8 mouse cellular contexts compared by ENCODE assay signal in genomic region chr9:102865946-102866737, GRCm38 (mm10). TPM values are rescaled to one million over a fixed set of nuclear protein-coding genes. Genes with fewer than 3 reads are reported as not detected.
DNase-seq lines count a peak whose midpoint lies in the region; ATAC-seq and TF ChIP-seq lines count a peak whose summit lies in the region.

No protein-coding gene starts in this region.

- no peak overlapping the region for H3K9ac ChIP-seq in liver, embryonic 11.5 days (ENCODE audit: low read depth, low read length)

- intact Hi-C loops in gastrocnemius, adult 2 months (cut with DNase I), result loop anchor here (2.0 to 5.0 kb wide), 2 partner anchors 81 to 154 kb away; no protein-coding TSS in a partner anchor
- intact Hi-C loops in gastrocnemius, postnatal 14 days (cut with DNase I; ENCODE audit: low total_unique reads), result loop anchor here (5.0 to 10.0 kb wide), 3 partner anchors 79 to 229 kb away; partner anchors contain the start of gene Amotl2

- H3K4me2 ChIP-seq in liver, embryonic 11.5 days, result no peak overlapping the region

- H3K4me1 ChIP-seq in liver, embryonic 11.5 days (replicated peaks; ENCODE audit: control insufficient read depth, insufficient read depth, low read length), result peaks cover 21% of the 10 kb centered on the region

- TF ChIP-seq CTCF in gastrocnemius, adult 2 months (IDR thresholded peaks at IDR 0.05), result no peak

- ATAC-seq in liver, embryonic 11.5 days (replicated peaks; ENCODE audit: low FRiP score), result peak; percentile 29; the same call in 1 of the 2 replicates

- no peak overlapping the region for H3K4me3 ChIP-seq in gastrocnemius, adult 2 months
- H3K4me3 ChIP-seq in liver, embryonic 11.5 days (ENCODE audit: low read depth, low read length), result no peak overlapping the region

- H3K27ac ChIP-seq in gastrocnemius, adult 2 months, result 0 out of 2 replicates have a peak overlapping the region, but pooled peaks have one; percentile 48
- H3K27ac ChIP-seq in liver, embryonic 11.5 days (ENCODE audit: low read depth, low read length), result no peak overlapping the region

- no peaks in the 10 kb centered on the region for H3K9me3 ChIP-seq in liver, embryonic 11.5 days (ENCODE audit: control insufficient read depth, low read length)

- whole genome bisulfite sequencing in liver, embryonic 11.5 days, result 58% methylated on average over 12 of the region's 12 CpGs

- H3K36me3 ChIP-seq in liver, embryonic 11.5 days (ENCODE audit: control insufficient read depth, insufficient read depth, low read length), result 0 out of 2 replicates have a peak, but pooled peaks cover 5% of the 10 kb centered on the region

- no peak for DNase-seq in gastrocnemius, adult 2 months
- DNase-seq in gastrocnemius, postnatal 14 days, result no peak
- peak; percentile 36 to 55 for DNase-seq in kidney, postnatal 4 days
- DNase-seq in kidney, adult 8-10 months, result no peak
- DNase-seq in forelimb bud, embryonic 11.5 days (ENCODE audit: low read depth, low spot score), result peak; percentile 67
- DNase-seq in liver, embryonic 11.5 days (ENCODE audit: low spot score), result no peak
- no peak for DNase-seq in cerebellum, adult 18-20 months
- DNase-seq in B cell, adult 2 months, result no peak

- H3K27me3 ChIP-seq in liver, embryonic 11.5 days (replicated peaks; ENCODE audit: control insufficient read depth, insufficient read depth, low read length), result no peaks in the 10 kb centered on the region

RNA-seq across cellular contexts. Expression of gene Ryk, which starts 31.4 kb away (rescaled TPM):
- 10 to 100 TPM; 47.6 to 51.4 TPM for total RNA-seq in gastrocnemius, adult 2 months (2021)
- 10 to 100 TPM; 43.8 to 46.8 TPM for total RNA-seq in gastrocnemius, postnatal 14 days (2021)
- polyA plus RNA-seq in liver, embryonic 11.5 days (2014; fragmentation: Nextera tagmentation; extraction: Ambion mirVana), result 15.7 and 16.2 TPM in 2 replicates

Comparison
In these comparisons a context has a peak if more than half of its experiments do, and no peak if none do; other contexts are left out.
1. DNase-seq: peak in kidney, postnatal 4 days (2 of 2) and forelimb bud, embryonic 11.5 days (single experiment); none in gastrocnemius, adult 2 months (single experiment), gastrocnemius, postnatal 14 days (single experiment), kidney, adult 8-10 months (0 of 2), liver, embryonic 11.5 days (single experiment), cerebellum, adult 18-20 months (0 of 2) and B cell, adult 2 months (0 of 2).